Mouse (Mus musculus) G1E-ER4 (cell line): ENCODE measurements around the gene Tfg. TPM values are rescaled to one million over a fixed set of nuclear protein-coding genes. Genes with fewer than 3 reads are reported as not detected.

Source experiments
- GATA1 ChIP-seq: IDR thresholded peaks from one replicate; pipeline ENCODE4 v1.8.0; 2012; ENCODE audit warnings: low read length, inconsistent platforms
- polyA plus RNA-seq: library from polyadenylated mRNA; stranded (reverse); fragments of >175 nt; gene quantifications from 2 replicates; pipeline ENCODE4 v1.2.3, GENCODE M21; 2012

Tfg gene
- polyA plus RNA-seq, 1 experiment = 99.4 TPM

DNA sequence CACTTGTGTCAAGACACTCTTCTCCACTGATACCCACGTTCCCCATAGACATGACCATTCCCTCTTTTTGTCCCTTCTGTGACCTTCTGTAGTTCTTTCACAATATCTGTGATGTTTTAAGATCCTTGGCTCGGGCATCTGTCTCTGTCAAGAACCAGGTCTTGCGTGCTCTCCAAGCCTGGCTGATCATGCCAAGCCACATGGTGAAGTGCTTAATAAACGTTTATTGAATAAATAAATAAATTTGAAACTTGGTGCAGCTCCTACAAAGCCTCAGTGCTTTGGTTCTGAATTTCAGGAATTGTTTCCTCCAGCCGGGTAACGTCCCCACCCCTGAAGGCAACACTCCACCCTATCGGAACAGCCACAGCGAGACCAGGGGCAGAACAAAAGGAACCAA is 46.3 kb downstream of the Tfg start:
- no peak for TF ChIP-seq GATA1

DNA sequence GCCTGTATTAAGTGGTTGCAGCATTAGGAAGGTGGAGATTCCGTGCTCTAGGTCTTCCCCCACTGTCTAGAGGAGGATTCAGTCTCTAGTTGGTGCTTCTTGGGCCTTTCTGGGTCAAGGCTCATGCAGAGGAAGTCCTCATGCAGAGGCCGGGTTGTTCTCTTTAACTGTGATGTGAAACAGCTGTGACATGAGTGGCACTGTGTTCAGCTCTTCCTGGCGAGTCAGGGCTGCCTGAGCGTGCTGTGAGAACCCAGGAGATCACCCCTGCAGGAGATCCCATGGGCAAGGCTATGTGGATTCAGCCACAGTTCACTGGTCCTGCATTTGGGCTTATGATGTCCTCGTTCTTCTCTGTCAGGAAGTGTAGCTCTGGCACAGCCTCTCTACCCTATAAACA is 47.7 kb downstream of the Tfg start:
- no peak for TF ChIP-seq GATA1

DNA sequence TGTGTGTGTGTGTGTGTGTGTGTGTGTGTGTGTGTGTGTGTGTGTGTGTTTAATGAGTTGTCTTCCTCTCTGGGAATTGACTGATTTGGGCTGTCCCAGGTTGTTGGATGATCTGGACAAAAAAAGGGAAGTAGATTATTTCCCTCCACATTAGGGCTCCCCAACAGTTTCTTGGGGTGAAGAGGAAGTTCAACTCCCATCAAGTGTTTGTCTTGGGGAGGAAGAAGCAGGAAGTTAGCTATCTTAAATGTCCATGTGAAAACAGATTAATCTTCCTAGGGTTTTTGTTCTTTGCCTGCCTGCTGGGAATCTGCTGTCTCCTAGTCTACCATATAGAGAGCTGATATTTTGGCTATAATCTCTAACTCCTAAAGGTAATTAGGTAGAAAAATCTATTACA is 58.4 kb downstream of the Tfg start:
- TF ChIP-seq GATA1 = no peak

GRCm38 (mm10) chr16:56655193-56655910 is 61.9 kb downstream of the Tfg start:
- no peak for TF ChIP-seq GATA1

GRCm38 (mm10) chr16:56646382-56647172 is 70.7 kb downstream of the Tfg start:
- no peak for TF ChIP-seq GATA1

DNA sequence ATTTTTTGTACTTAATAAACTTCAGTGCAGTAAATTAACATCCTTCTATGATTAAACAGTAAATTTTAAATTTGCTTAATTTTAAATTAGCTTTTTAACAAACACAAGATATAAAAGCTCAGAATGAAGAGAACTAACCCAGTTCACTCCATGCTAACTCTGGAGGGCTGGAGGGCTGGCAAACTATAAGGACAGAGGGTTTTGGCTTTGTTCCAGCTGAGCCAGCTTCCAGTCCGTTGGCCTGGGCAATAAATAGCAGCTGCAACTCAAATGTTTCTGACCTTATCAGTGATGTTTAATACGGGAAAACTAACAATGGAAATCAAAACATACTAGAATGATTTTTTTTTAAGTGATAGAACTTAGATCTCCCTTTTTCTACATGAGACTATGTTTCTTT is 72.0 kb downstream of the Tfg start:
- TF ChIP-seq GATA1 = no peak

Other genes starting within 250 kb of the Tfg start
- not detected in 2 replicates for gene Abi3bp, start 239.6 kb downstream of the Tfg start, polyA plus RNA-seq
- gene Adgrg7, start 78.4 kb upstream of the Tfg start, polyA plus RNA-seq = not detected in 2 replicates
- gene Tmem45a, start 168.7 kb upstream of the Tfg start, polyA plus RNA-seq = not detected in 2 replicates
- gene Lnp1, start 210.6 kb upstream of the Tfg start, polyA plus RNA-seq = not detected in 2 replicates